Mouse (Mus musculus) midbrain, embryonic 16.5 days (tissue): ENCODE results near the gene Eva1c. TPM values are rescaled to one million over a fixed set of nuclear protein-coding genes. Genes with fewer than 3 reads are reported as not detected.

Experiments used
- ATAC-seq: fragments of 200-750 bp; cut with Nextera tagmentation; 2 replicates; pipeline ENCODE4 v1.8.0; 2017; ENCODE audit warnings: moderate TSS enrichment
- H3K27ac ChIP-seq: fragments of 300-500 bp; sonication (generic); 2 replicates; pipeline ENCODE4 v1.5.1; 2014; ENCODE audit warnings: mild to moderate bottlenecking, low read length, mixed read lengths
- H3K27me3 ChIP-seq: fragments of 300-500 bp; sonication (generic); 2 replicates; pipeline ENCODE4 v1.6.1; 2014; ENCODE audit warnings: low read depth, low read length, mixed read lengths; ENCODE audit not compliant: control insufficient read depth, insufficient read depth
- H3K36me3 ChIP-seq: fragments of 300-500 bp; sonication (generic); 2 replicates; pipeline ENCODE4 v1.6.1; 2014; ENCODE audit warnings: mild to moderate bottlenecking, low read length, moderate library complexity, mixed read lengths; ENCODE audit not compliant: control insufficient read depth, insufficient read depth
- H3K4me1 ChIP-seq: fragments of 300-500 bp; sonication (generic); 2 replicates; pipeline ENCODE4 v1.6.1; 2014; ENCODE audit warnings: mild to moderate bottlenecking, low read length, mixed read lengths; ENCODE audit not compliant: control insufficient read depth, insufficient read depth
- H3K4me2 ChIP-seq: fragments of 300-500 bp; sonication (generic); 2 replicates; pipeline ENCODE4 v1.6.1; 2014; ENCODE audit warnings: mild to moderate bottlenecking, low read length, mixed read lengths
- H3K4me3 ChIP-seq: fragments of 300-500 bp; sonication (generic); 2 replicates; pipeline ENCODE4 v1.5.1; 2014; ENCODE audit warnings: low read depth, mild to moderate bottlenecking, low read length, moderate library complexity, mixed read lengths
- H3K9ac ChIP-seq: fragments of 300-500 bp; sonication (generic); 2 replicates; pipeline ENCODE4 v1.6.1; 2014; ENCODE audit warnings: low read depth, low read length, mixed read lengths
- H3K9me3 ChIP-seq: fragments of 300-500 bp; sonication (generic); replicated peaks from 2 replicates; pipeline ENCODE4 v1.6.1; 2014; ENCODE audit warnings: mild to moderate bottlenecking, low read length, mixed read lengths; ENCODE audit not compliant: control insufficient read depth, poor library complexity, severe bottlenecking
- WGBS: fragments of 180-500 bp; shearing (Covaris S2); extraction: QIAGEN DNeasy Blood & Tissue Kit; methylation state at CpG from one replicate; pipeline ENCODE4 v1.1.7; 2014; 5-methylcytosine and 5-hydroxymethylcytosine counted together
- polyA plus RNA-seq: library from polyadenylated mRNA; unstranded; fragments of >200 nt; fragmentation: Nextera tagmentation; extraction: Ambion mirVana; gene quantifications from 2 replicates; pipeline ENCODE4 v1.2.1, GENCODE M21; 2015

The Eva1c gene
- polyA plus RNA-seq, 1 experiment from 2014 or later = 2.8 TPM

- Histone ChIP-seq H3K36me3 (no peaks in the 10 kb centered on the region), H3K4me3 (no peak overlapping the region), H3K9me3 (no peaks in the 10 kb centered on the region), H3K4me1 (peaks cover 4% of the 10 kb centered on the region; the same call in 1 of the 2 replicates), H3K4me2 (no peak overlapping the region), H3K9ac (no peak overlapping the region), H3K27me3 (no peaks in the 10 kb centered on the region), H3K27ac (no peak overlapping the region)
- no peak for ATAC-seq
- WGBS = 84% methylated on average over 7 of the region's 7 CpGs
Measured at GRCm38 (mm10) chr16:90848697-90849096, 22.2 kb downstream of the Eva1c start.

GRCm38 (mm10) chr16:90849262-90849661, 22.7 kb downstream of the Eva1c start:
- H3K4me1 ChIP-seq = peaks cover 4% of the 10 kb centered on the region; the same call in 1 of the 2 replicates
- H3K4me3 ChIP-seq = no peak overlapping the region
- H3K27ac ChIP-seq = no peak overlapping the region
- H3K9me3 ChIP-seq = no peaks in the 10 kb centered on the region
- H3K9ac ChIP-seq = no peak overlapping the region
- WGBS = 54% methylated on average over 12 of the region's 12 CpGs
- no peak for ATAC-seq
- H3K36me3 ChIP-seq = no peaks in the 10 kb centered on the region
- no peak overlapping the region for H3K4me2 ChIP-seq
- H3K27me3 ChIP-seq = no peaks in the 10 kb centered on the region

- no peak for ATAC-seq
- H3K4me2 ChIP-seq = no peak overlapping the region
- no peak overlapping the region for H3K4me3 ChIP-seq
- H3K4me1 ChIP-seq = no peaks in the 10 kb centered on the region
- no peaks in the 10 kb centered on the region for H3K36me3 ChIP-seq
- 54% methylated on average over 7 of the region's 7 CpGs for WGBS
- H3K27me3 ChIP-seq = no peaks in the 10 kb centered on the region
- H3K9ac ChIP-seq = no peak overlapping the region
- no peak overlapping the region for H3K27ac ChIP-seq
- H3K9me3 ChIP-seq = no peaks in the 10 kb centered on the region
Measured at GRCm38 (mm10) chr16:90850881-90851280, 24.4 kb downstream of the Eva1c start.

DNA sequence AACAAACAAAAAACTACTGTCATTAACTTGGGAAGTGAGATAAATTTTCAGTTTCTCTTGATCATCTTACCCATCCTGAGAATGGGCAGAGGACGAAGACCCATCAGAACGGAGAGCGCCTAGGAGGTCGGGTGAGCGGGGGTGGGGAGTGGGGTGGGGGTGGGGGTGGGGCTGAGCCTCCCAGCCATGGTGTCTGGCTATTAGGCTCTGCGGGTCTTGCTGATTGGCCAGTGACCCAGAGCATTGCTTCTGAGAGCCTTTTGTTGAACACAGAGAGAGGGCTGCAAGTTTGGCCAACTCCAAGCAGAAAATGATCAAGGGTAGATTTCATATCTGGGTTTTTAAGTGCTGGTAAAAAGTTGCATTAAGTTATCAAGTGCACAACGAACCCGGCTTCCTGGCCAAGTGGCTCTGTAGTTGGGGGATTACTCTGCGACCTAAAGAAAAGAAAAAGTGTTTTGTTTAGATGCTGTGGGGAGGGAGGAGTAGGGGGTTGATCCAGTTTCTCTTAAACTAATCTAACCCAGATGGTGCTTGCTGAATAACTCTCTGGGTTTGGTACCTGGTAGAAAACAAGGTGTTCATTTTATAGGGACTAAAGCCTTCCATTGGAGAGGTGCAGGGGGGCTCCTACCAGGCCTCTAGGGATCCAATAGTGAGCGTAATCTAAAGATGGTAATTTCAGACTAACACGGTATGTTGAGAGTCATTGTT, 25.3 kb downstream of the Eva1c start:
- Histone ChIP-seq H3K4me1 (no peaks in the 10 kb centered on the region), H3K9me3 (no peaks in the 10 kb centered on the region), H3K4me2 (no peak overlapping the region), H3K4me3 (no peak overlapping the region), H3K9ac (no peak overlapping the region), H3K27me3 (no peaks in the 10 kb centered on the region), H3K27ac (no peak overlapping the region), H3K36me3 (no peaks in the 10 kb centered on the region)
- WGBS = 57% methylated on average over 11 of the region's 11 CpGs
- no peak for ATAC-seq

- H3K9ac ChIP-seq = no peak overlapping the region
- H3K4me3 ChIP-seq = no peak overlapping the region
- H3K36me3 ChIP-seq = no peaks in the 10 kb centered on the region
- no peaks in the 10 kb centered on the region for H3K9me3 ChIP-seq
- ATAC-seq = no peak
- H3K27me3 ChIP-seq = no peaks in the 10 kb centered on the region
- 89% methylated on average over 6 of the region's 6 CpGs for WGBS
- no peaks in the 10 kb centered on the region for H3K4me1 ChIP-seq
- no peak overlapping the region for H3K4me2 ChIP-seq
- H3K27ac ChIP-seq = no peak overlapping the region
Measured at GRCm38 (mm10) chr16:90856552-90857200, 30.2 kb downstream of the Eva1c start.

GRCm38 (mm10) chr16:90858206-90858605, 31.7 kb downstream of the Eva1c start:
- no peak for ATAC-seq
- Histone ChIP-seq H3K36me3 (no peaks in the 10 kb centered on the region), H3K9ac (no peak overlapping the region), H3K4me2 (no peak overlapping the region), H3K4me1 (no peaks in the 10 kb centered on the region), H3K9me3 (no peaks in the 10 kb centered on the region), H3K27ac (no peak overlapping the region), H3K27me3 (no peaks in the 10 kb centered on the region), H3K4me3 (no peak overlapping the region)
- 86% methylated on average over 4 of the region's 4 CpGs for WGBS

DNA sequence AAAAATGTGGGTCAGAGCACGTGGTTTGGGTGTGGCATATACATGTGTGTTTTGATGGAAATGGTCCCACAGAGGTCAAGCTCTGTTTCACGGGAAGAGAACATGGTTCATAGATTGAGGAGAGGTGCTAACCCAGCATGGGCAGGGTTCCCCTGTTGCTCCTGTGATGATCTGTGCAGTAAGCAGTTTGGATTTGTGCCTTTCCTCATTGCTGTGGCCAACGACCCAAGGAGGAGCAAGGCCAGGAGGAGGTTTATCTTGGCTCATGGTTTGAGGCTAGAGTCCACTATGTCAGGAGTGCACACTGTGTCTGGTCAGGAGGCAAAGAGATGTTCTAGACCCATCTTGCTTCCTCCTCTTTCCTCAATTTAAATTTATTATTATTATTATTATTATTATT, 36.5 kb downstream of the Eva1c start:
- H3K27ac ChIP-seq = no peak overlapping the region
- H3K27me3 ChIP-seq = no peaks in the 10 kb centered on the region
- ATAC-seq = no peak
- no peak overlapping the region for H3K9ac ChIP-seq
- 81% methylated on average over 3 of the region's 3 CpGs for WGBS
- no peaks in the 10 kb centered on the region for H3K4me1 ChIP-seq
- no peaks in the 10 kb centered on the region for H3K36me3 ChIP-seq
- H3K4me2 ChIP-seq = no peak overlapping the region
- no peak overlapping the region for H3K4me3 ChIP-seq
- no peaks in the 10 kb centered on the region for H3K9me3 ChIP-seq

DNA sequence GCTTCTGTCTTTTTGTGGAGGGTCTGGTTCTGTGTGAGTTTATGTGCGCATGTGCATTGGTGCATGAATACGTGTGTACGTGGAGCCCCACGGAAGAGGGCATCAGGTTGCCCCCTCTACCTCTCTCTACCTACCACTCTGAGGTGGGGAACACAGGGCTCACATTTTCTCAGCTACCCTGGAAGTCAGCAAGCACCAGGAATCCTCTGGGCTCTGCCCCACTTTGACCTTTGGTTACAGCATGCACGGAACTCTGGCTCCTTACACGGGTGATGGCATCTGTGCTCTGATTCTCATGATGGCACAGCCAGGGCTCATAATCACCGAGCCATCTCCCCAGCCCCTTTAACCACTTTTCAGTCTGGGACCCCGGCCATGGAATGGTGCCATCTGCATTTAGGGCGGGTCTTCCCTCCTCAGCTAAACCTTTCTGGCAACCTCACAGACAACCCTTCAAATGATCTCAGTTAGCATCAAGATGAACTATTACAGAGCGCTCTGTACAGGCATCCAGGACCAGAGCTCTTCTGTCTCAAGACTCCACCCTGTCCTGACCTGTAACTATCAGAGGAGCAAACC, 37.0 kb downstream of the Eva1c start:
- Histone ChIP-seq H3K4me3 (no peak overlapping the region), H3K4me2 (no peak overlapping the region), H3K9me3 (no peaks in the 10 kb centered on the region), H3K36me3 (no peaks in the 10 kb centered on the region), H3K27ac (no peak overlapping the region), H3K9ac (no peak overlapping the region), H3K4me1 (no peaks in the 10 kb centered on the region), H3K27me3 (no peaks in the 10 kb centered on the region)
- ATAC-seq = no peak
- 87% methylated on average over 10 of the region's 10 CpGs for WGBS

- Histone ChIP-seq H3K36me3 (no peaks in the 10 kb centered on the region), H3K4me3 (no peak overlapping the region), H3K9ac (no peak overlapping the region), H3K4me2 (no peak overlapping the region), H3K9me3 (no peaks in the 10 kb centered on the region), H3K4me1 (no peaks in the 10 kb centered on the region), H3K27me3 (no peaks in the 10 kb centered on the region), H3K27ac (no peak overlapping the region)
- ATAC-seq = no peak
- 68% methylated on average over 7 of the region's 7 CpGs for WGBS
Measured at GRCm38 (mm10) chr16:90864693-90865092, 38.2 kb downstream of the Eva1c start.
